Mouse (Mus musculus) adrenal gland, postnatal 36 days (tissue): ENCODE results near the gene Mad1l1. TPM values are rescaled to one million over a fixed set of nuclear protein-coding genes. Genes with fewer than 3 reads are reported as not detected.

Experiments
- DNase-seq, 2 experiments: peaks; one replicate each; pipeline ENCODE4 v3.0.0; 2021; ENCODE audit warnings: mixed read lengths in 1 of 2
- total RNA-seq, 2 experiments: library from RNA; stranded (reverse); gene quantifications; 2 replicates each; pipeline ENCODE4 v1.2.3; 2021

Gene Mad1l1
- total RNA-seq, 2 experiments from 2014 or later: 13.9 to 17.8 TPM

- DNase-seq: no peak
Observed at GRCm38 (mm10) chr5:140006861-140007260, 314.5 kb downstream of the Mad1l1 start.

DNA sequence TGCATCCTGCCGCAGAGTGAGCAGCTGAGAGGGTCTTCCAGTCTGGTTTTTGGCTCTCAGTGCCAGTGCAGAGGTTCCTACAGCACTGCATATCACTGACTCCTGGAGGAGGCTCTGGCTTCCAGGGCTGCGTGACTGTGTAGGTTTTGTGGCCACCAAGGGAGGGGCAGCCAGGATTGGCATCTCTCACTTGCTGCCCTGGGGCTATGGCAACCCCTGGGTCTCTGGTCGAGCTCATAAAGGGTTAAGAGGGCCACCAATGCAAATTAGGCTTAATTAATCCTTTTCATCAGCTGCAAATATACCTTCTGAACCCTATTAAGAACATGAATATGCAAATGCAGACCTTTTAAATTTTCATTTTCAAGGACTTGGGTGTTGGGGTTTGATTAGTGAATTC, 318.8 kb downstream of the Mad1l1 start:
- DNase-seq: no peak

- DNase-seq: no peak
Observed at GRCm38 (mm10) chr5:139998916-139999315, 322.4 kb downstream of the Mad1l1 start.

- DNase-seq: peak; percentile 20 to 64
Observed at GRCm38 (mm10) chr5:139998321-139998720, 323.0 kb downstream of the Mad1l1 start.

DNA sequence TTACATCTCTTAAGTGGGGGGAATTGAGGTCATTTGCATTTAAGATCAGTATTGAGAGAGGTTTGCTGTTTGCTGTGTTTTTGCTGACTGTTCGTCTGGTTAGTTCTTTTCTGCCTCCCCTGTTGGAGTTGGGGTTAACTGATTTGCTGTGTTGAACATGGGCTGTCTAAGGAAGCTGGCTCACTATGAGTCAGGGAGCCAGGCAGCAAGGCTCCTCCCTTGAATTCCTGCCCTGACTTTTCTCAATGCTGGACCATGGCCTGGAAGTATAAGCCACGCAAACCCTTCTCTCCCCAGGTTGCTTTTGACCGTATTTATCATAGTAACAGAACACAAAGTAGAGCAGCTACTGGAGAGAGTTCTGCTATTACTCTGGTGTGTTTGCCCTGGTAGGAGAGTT, 329.8 kb downstream of the Mad1l1 start:
- DNase-seq: no peak

GRCm38 (mm10) chr5:139985073-139985746, 336.1 kb downstream of the Mad1l1 start:
- no peak for DNase-seq

- no peak for DNase-seq
Observed at GRCm38 (mm10) chr5:139981976-139982375, 339.4 kb downstream of the Mad1l1 start.

DNA sequence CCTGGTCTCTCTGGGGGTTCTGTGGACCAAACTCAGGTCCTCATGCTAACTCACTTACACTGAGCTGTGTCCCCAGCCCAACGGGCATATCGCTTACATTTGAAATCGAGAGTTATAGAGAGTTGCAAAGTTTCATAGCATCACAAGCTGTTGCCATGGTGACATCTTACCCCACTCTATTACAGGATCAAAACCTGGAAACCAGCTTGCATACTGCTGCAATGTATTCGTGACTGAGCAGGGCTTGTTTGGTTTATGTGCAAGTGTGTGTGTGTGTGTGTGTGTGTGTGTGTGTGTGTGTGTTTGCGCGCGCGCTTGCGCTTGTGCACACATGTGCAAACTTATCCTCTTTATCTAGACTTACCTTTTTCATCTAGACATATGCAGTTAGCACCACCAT, 342.0 kb downstream of the Mad1l1 start:
- no peak for DNase-seq

DNA sequence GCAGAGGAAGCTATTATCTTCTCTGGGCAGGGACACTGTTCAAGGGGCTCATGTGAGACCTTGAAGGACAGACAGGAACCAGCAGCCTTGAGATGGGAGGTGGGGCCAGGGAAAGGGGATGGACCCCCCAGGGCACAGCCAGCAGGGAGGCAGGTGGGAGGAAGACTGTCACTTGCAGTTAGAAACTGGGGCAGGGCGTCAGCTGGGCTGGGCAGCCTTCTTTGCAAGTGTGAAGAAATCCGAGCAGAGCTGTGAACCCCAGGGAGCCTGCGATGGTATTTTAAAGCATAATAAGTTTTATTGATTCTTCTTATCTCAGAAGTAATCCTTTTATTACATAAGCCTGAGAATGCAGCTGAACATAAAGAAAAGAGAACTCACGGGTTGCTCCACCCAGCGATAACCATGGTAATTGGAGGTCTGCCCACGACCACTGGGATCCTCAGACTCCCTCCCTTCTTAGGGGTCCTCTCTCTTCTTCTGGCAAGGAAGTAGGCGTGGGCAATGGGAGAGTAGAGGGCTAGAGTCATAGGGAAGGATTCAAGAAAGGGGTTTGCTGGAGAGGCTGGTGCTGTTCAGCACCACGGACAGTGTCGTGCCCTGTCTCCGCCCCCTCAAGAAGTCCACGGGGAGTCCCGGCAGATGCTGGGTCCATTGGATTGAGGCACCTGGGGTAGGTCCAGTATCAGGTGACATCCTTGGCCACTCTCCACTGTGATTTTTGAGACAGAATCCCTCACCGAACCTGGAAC, 342.7 kb downstream of the Mad1l1 start:
- peak; percentile 42 to 52 for DNase-seq

- DNase-seq: no peak
Observed at GRCm38 (mm10) chr5:139977476-139977875, 343.9 kb downstream of the Mad1l1 start.

DNA sequence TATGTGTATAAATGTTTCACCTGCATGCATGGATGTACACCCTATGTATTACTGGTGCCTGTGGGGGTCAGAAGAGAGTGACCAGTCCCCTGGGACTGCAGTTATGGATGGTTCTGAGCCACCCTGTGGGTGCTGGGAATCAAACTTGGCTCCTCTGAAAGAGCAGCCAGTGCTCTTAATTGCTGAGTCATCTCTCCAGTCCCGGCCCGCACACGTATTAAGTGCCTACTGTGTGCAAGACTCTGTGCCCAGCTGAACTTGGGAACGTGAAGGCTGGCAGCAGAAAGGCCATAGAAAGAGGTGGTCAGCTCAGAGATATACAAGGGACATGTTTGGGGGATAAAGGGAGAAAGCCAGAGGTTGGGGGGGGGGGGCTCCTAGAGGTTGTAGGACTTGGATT, 344.8 kb downstream of the Mad1l1 start:
- DNase-seq: no peak

DNA sequence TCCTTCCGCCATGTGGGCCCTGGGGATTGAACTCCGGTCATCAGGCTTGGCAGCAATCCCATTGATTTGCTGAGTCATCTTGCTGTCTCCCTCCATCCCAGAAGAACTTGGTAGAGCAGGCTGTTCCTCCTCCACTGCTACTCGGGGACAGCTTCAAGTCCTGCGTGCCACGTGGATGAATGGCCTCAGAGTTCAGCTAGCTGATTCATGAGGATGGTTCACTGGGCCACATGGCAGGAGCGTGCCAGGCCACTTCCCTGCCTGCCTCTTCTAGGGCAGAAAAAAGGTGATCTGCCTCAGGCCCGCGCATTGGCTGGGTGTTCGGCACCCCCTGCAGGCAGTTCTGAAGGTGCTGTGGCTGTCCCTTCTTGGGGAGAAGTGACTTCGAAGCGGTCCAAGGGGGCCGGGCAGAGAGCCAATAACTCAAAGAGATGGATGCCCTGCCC, 351.1 kb downstream of the Mad1l1 start:
- DNase-seq: peak; percentile 74 to 75

DNA sequence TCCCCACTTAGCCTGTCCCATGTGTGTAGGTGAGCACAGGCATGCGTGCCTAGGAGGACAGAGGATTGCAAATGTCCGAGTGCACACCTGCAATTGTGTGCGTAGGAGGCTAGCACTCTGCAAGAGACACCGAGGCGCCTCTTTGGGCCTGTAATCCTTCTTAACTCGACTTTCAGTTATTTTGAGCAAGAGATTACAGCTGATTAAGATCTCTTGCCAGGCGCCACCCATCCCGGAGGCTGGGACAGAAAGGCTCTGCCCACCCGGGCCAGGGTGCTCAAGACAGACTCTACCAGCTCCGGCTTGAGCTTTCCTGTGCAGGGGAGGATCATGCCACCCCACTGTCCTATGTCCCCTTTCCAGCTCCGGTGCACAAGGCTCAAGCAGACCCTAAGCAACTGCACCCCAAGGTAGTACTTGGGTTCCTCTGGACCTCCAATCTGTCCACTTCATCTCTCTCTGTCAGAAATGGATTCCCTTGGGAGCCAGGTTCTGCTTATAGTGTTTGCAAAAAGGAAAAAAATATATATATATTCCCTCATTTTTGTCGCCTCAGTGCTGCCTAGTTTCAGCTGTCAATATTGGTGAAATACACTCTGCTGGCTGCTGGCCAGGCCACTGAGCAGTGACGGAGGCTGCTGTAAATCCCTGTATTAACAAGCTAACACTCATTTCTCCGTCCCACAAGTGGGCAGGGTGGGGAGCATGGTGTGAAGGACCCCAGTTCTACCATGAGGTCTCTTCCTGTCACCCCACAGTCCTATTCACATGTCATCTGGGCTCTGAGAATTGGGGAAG, 352.0 kb downstream of the Mad1l1 start:
- no peak for DNase-seq

- DNase-seq: no peak
Observed at GRCm38 (mm10) chr5:139965596-139965995, 355.8 kb downstream of the Mad1l1 start.

GRCm38 (mm10) chr5:139964391-139964790, 357.0 kb downstream of the Mad1l1 start:
- DNase-seq: no peak

DNA sequence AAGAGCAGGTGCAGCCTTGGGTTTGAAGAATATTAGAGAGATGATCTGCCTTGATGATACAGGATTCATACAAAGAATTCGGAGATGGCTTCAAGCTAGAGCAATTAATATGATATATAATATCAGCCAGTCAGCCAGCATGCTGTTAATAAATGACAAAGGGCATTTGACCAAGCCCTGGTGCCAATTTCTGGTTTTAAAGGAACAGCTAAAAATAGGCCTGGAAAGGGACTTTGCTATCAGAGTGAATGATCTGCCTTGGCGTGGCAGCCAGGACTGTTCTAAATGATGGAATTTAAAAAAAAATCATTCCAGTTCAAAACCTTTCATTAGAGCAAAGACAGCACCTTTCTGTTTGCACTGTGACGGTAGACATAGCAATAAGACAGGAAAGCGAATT, 361.6 kb downstream of the Mad1l1 start:
- no peak for DNase-seq

Other genes with a start within 250 kb of the Mad1l1 start
- 10 to 100 TPM; 15.0 to 23.0 TPM for gene Nudt1, start 104 bp upstream of the Mad1l1 start, total RNA-seq
- gene Mrm2, start 10.3 kb upstream of the Mad1l1 start, total RNA-seq: 10 to 100 TPM; 13.7 to 15.6 TPM
- 10 to 100 TPM; 16.7 to 20.7 TPM for gene Snx8, start 67.7 kb upstream of the Mad1l1 start, total RNA-seq
- gene Eif3b, start 97.8 kb upstream of the Mad1l1 start, total RNA-seq: 100 to 1,000 TPM; 175 to 197 TPM
- under 1 TPM in 1 of 2 experiments, not detected in 1; 0.16 TPM for gene Gm4869, start 124.1 kb upstream of the Mad1l1 start, total RNA-seq
- 10 to 100 TPM in 1 of 2 experiments, 1 to 10 TPM in 1; 6.9 to 10.1 TPM for gene Chst12, start 184.0 kb upstream of the Mad1l1 start, total RNA-seq
- gene Grifin, start 243.5 kb upstream of the Mad1l1 start, total RNA-seq: not detected